Mouse (Mus musculus): ENCODE results near the gene Gm20850. TPM values are rescaled to one million over a fixed set of nuclear protein-coding genes. Genes with fewer than 3 reads are reported as not detected.
"Not testable (repeated sequence)": the region's sequence is repeated elsewhere in the genome, so short reads cannot be mapped to it uniquely, and the experiment has no call there.

Gm20850 gene
- not detected in 2 replicates for polyA plus RNA-seq (2014; fragmentation: Nextera tagmentation; extraction: Ambion mirVana)

DNA sequence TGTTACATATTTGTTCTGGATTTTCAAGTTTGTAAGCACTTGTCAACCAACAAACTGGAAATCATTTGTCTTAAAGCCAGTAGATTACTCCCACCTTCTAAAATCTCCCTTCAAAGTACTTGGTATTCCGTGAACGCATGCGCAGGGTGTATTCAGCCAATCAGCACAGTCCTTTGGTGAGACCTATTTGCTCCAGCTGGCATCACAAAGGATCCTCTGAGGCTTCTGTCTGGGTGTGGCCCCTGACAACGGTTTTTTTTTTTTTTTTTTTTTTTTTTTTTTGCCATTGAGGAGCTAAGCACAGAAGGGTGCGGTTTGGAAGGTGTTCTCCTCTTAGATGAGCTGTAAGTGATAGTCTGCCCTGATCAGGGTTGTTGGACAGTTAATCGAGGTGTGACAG lies at the start of gene Gm20850:
TSS of gene Gm20850 (plus strand) at position 301 of the 400 bp plus-strand sequence.
- not testable (repeated sequence) for H3K9me3 ChIP-seq (replicated peaks; ENCODE audit: control insufficient read depth, low read length); DNase-seq (ENCODE audit: low spot score); H3K4me3 ChIP-seq (ENCODE audit: low read depth, low read length); H3K27ac ChIP-seq (ENCODE audit: low read depth, low read length); H3K4me2 ChIP-seq (ENCODE audit: low read length); ATAC-seq; H3K9ac ChIP-seq (ENCODE audit: low read length); H3K4me1 ChIP-seq (ENCODE audit: control insufficient read depth, insufficient read depth, low read length); H3K36me3 ChIP-seq (ENCODE audit: control insufficient read depth, insufficient read depth, low read length); H3K27me3 ChIP-seq (replicated peaks; ENCODE audit: control insufficient read depth, insufficient read depth, low read length)
- WGBS = no CpG with 5 or more reads among the region's 6 CpGs
